Mouse (Mus musculus): ENCODE results near the gene Vmn1r158. TPM values are rescaled to one million over a fixed set of nuclear protein-coding genes. Genes with fewer than 3 reads are reported as not detected.
"Not testable (repeated sequence)": the region's sequence is repeated elsewhere in the genome, so short reads cannot be mapped to it uniquely, and the experiment has no call there.

Gene Vmn1r158
- not detected in 2 replicates for polyA plus RNA-seq (2015; fragmentation: Nextera tagmentation; extraction: Ambion mirVana)

- peaks cover 11% of the 10 kb centered on the region; the same call in 1 of the 2 replicates for H3K9me3 ChIP-seq
- not testable (repeated sequence) for H3K27me3 ChIP-seq; H3K4me1 ChIP-seq (replicated peaks); H3K36me3 ChIP-seq; H3K9ac ChIP-seq (replicated peaks); H3K4me3 ChIP-seq (replicated peaks); H3K27ac ChIP-seq; ATAC-seq; H3K4me2 ChIP-seq (replicated peaks)
- WGBS = 54% methylated on average over 2 of the region's 2 CpGs
Observed at GRCm38 (mm10) chr7:22790682-22791081, at the start of gene Vmn1r158. Vmn1r158 (minus strand) TSS chr7:22790782.

- not testable (repeated sequence) for ATAC-seq; H3K9ac ChIP-seq (replicated peaks); H3K4me3 ChIP-seq (replicated peaks); H3K4me1 ChIP-seq (replicated peaks); H3K27me3 ChIP-seq; H3K4me2 ChIP-seq (replicated peaks); H3K36me3 ChIP-seq; H3K9me3 ChIP-seq; H3K27ac ChIP-seq
- WGBS = 92% methylated on average over 7 of the region's 11 CpGs
Observed at GRCm38 (mm10) chr7:22775981-22776380, 14.6 kb downstream of the Vmn1r158 start.

GRCm38 (mm10) chr7:22761397-22761796 is 29.2 kb downstream of the Vmn1r158 start, which contains the start of gene Vmn1r157:
Vmn1r157 (plus strand) TSS chr7:22761697.
- not testable (repeated sequence) for H3K4me1 ChIP-seq (replicated peaks); H3K9me3 ChIP-seq; ATAC-seq; H3K4me2 ChIP-seq (replicated peaks); H3K4me3 ChIP-seq (replicated peaks); H3K27ac ChIP-seq; H3K36me3 ChIP-seq; H3K9ac ChIP-seq (replicated peaks); H3K27me3 ChIP-seq
- WGBS = 36% methylated on average over 2 of the region's 3 CpGs

Other genes with a start within 250 kb of the Vmn1r158 start
- not detected in 2 replicates for gene Gm4201, start 225.4 kb downstream of the Vmn1r158 start, polyA plus RNA-seq (2015; fragmentation: Nextera tagmentation; extraction: Ambion mirVana)
- gene Gm4565, start 202.7 kb downstream of the Vmn1r158 start, polyA plus RNA-seq (2015; fragmentation: Nextera tagmentation; extraction: Ambion mirVana) = not detected in 2 replicates
- gene Vmn1r155, start 132.8 kb downstream of the Vmn1r158 start, polyA plus RNA-seq (2015; fragmentation: Nextera tagmentation; extraction: Ambion mirVana) = not detected in 2 replicates
- gene Gm8693, start 98.5 kb downstream of the Vmn1r158 start, polyA plus RNA-seq (2015; fragmentation: Nextera tagmentation; extraction: Ambion mirVana) = not detected in 2 replicates
- gene Gm4567, start 71.1 kb downstream of the Vmn1r158 start, polyA plus RNA-seq (2015; fragmentation: Nextera tagmentation; extraction: Ambion mirVana) = not detected in 2 replicates
- gene Vmn1r157, start 29.1 kb downstream of the Vmn1r158 start, polyA plus RNA-seq (2015; fragmentation: Nextera tagmentation; extraction: Ambion mirVana) = not detected in 2 replicates
- not detected in 2 replicates for gene Vmn1r159, start 52.8 kb upstream of the Vmn1r158 start, polyA plus RNA-seq (2015; fragmentation: Nextera tagmentation; extraction: Ambion mirVana)
- gene Vmn1r160, start 80.4 kb upstream of the Vmn1r158 start, polyA plus RNA-seq (2015; fragmentation: Nextera tagmentation; extraction: Ambion mirVana) = not detected in 2 replicates
- not detected in 2 replicates for gene Gm4214, start 193.9 kb upstream of the Vmn1r158 start, polyA plus RNA-seq (2015; fragmentation: Nextera tagmentation; extraction: Ambion mirVana)
- gene Gm4216, start 229.1 kb upstream of the Vmn1r158 start, polyA plus RNA-seq (2015; fragmentation: Nextera tagmentation; extraction: Ambion mirVana) = not detected in 2 replicates

Measured in midbrain, embryonic 13.5 days (tissue).